Mouse (Mus musculus) forebrain, embryonic 11.5 days (tissue): ENCODE data around the gene Vasn. TPM values are rescaled to one million over a fixed set of nuclear protein-coding genes. Genes with fewer than 3 reads are reported as not detected.

Source experiments
- ATAC-seq: fragments of 200-750 bp; cut with Nextera tagmentation; replicated peaks from 2 replicates; pipeline ENCODE4 v1.8.0; 2017; ENCODE audit warnings: moderate TSS enrichment; ENCODE audit not compliant: low FRiP score
- DNase-seq: peaks from one replicate; pipeline ENCODE4 v3.0.0-alpha.2; 2017; ENCODE audit warnings: low spot score
- H3K27ac ChIP-seq: fragments of 300-500 bp; sonication (generic); 2 replicates; pipeline ENCODE4 v1.5.1; 2014; ENCODE audit warnings: low read depth, low read length
- H3K27me3 ChIP-seq: fragments of 300-500 bp; sonication (generic); 2 replicates; pipeline ENCODE4 v1.6.1; 2014; ENCODE audit warnings: mild to moderate bottlenecking, low read length, mixed read lengths; ENCODE audit not compliant: control insufficient read depth, insufficient read depth
- H3K36me3 ChIP-seq: fragments of 300-500 bp; sonication (generic); 2 replicates; pipeline ENCODE4 v1.6.1; 2014; ENCODE audit warnings: mild to moderate bottlenecking, low read length, moderate library complexity, mixed read lengths; ENCODE audit not compliant: control insufficient read depth, insufficient read depth
- H3K4me1 ChIP-seq: fragments of 300-500 bp; sonication (generic); replicated peaks from 2 replicates; pipeline ENCODE4 v1.6.1; 2014; ENCODE audit warnings: low read length, mixed read lengths; ENCODE audit not compliant: control insufficient read depth, insufficient read depth
- H3K4me2 ChIP-seq: fragments of 300-500 bp; sonication (generic); 2 replicates; pipeline ENCODE4 v1.6.1; 2014; ENCODE audit warnings: low read depth, mild to moderate bottlenecking, low read length, moderate library complexity, mixed read lengths; ENCODE audit not compliant: severe bottlenecking
- H3K4me3 ChIP-seq: fragments of 300-500 bp; sonication (generic); 2 replicates; pipeline ENCODE4 v1.5.1; 2014; ENCODE audit warnings: low read depth, low read length
- H3K9ac ChIP-seq: fragments of 300-500 bp; sonication (generic); 2 replicates; pipeline ENCODE4 v1.6.1; 2014; ENCODE audit warnings: low read length
- H3K9me3 ChIP-seq: fragments of 300-500 bp; sonication (generic); 2 replicates; pipeline ENCODE4 v1.6.1; 2016; ENCODE audit warnings: low read length, mixed read lengths; ENCODE audit not compliant: control insufficient read depth
- WGBS: fragments of 180-500 bp; shearing (Covaris S2); extraction: QIAGEN DNeasy Blood & Tissue Kit; methylation state at CpG from one replicate; pipeline ENCODE4 v1.1.7; 2014; 5-methylcytosine and 5-hydroxymethylcytosine counted together
- polyA plus RNA-seq: library from polyadenylated mRNA; unstranded; fragments of >200 nt; fragmentation: Nextera tagmentation; extraction: Ambion mirVana; gene quantifications from 2 replicates; pipeline ENCODE4 v1.2.1, GENCODE M21; 2014

Vasn gene
- polyA plus RNA-seq, 1 experiment from 2014 or later = 7.6 TPM

DNA sequence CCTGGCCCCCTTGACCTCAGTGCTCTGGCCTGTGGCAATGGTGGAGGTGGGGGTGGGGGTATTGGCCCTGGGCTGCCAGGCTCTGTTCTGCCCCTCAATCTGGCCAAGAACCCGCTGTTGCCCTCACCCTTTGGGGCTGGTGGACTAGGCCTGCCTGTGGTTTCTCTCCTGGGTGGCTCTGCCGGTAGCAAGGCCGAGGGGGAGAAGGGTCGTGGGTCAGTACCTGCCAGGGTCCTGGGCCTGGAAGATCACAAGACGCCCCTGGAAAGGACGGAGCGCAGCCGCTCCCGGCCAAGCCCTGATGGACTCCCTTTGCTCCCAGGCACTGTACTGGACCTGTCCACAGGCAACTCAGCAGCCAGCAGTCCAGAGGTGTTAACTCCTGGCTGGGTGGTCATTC is 26.0 kb upstream of the Vasn start:
- Histone ChIP-seq H3K4me3 (no peak overlapping the region), H3K4me1 (no peaks in the 10 kb centered on the region), H3K4me2 (no peak overlapping the region), H3K27ac (no peak overlapping the region), H3K9ac (no peak overlapping the region), H3K9me3 (no peaks in the 10 kb centered on the region), H3K36me3 (peaks cover 13% of the 10 kb centered on the region), H3K27me3 (no peaks in the 10 kb centered on the region)
- ATAC-seq (no peak), DNase-seq (peak; percentile 53)
- 89% methylated on average over 9 of the region's 9 CpGs for WGBS

DNA sequence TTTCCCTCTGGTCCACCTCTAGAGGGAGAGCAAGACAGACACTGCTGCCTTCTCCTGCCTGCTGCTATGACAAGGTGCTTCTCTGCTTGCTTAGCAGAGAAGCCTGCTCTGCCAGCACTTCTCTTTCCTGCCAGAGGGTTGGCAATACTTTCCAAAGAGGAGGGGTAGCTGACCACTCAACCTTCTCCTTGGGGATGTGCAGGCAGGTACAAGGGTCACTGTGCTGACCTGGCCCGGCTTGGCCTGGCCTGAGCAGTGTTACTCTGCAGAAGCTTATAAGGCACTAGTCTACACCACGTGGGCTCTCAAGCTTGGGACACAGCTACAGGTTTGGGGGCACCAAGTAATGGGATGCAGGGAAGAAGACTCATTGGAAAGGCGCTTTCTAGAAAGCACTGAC is 25.1 kb upstream of the Vasn start:
- WGBS = 86% methylated on average over 3 of the region's 3 CpGs

DNA sequence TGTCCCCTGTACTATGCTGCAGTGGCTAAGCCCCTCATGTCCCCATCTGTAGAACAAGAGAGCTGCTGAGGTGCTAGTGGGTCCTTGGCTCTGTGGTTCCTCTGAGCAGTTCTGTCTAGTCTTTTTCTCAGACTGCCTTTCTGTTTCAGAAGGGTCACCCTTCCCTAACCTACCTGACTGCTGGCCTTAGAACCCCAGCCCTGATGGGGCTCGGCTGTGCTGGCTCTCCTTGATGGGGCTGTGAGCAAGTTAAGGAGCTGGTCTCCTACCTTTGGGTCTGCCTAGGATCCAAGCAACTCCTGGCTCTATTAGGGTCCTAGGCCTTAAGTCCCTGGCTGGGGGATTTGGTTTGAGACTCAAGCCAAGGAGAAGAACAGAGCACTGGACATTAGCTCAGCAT is 24.4 kb upstream of the Vasn start:
- Histone ChIP-seq H3K36me3 (peaks cover 13% of the 10 kb centered on the region), H3K27me3 (no peaks in the 10 kb centered on the region), H3K4me3 (no peak overlapping the region), H3K9ac (no peak overlapping the region), H3K4me1 (no peaks in the 10 kb centered on the region), H3K27ac (no peak overlapping the region), H3K9me3 (no peaks in the 10 kb centered on the region), H3K4me2 (no peak overlapping the region)
- no peak for DNase-seq
- 95% methylated on average over 1 of the region's 1 CpGs for WGBS
- no peak for ATAC-seq

More for the DNA sequence above, 25.1 kb upstream of the Vasn start:
- no peak for ATAC-seq
- Histone ChIP-seq H3K36me3 (peaks cover 13% of the 10 kb centered on the region), H3K4me1 (no peaks in the 10 kb centered on the region), H3K4me2 (no peak overlapping the region), H3K4me3 (no peak overlapping the region), H3K9me3 (no peaks in the 10 kb centered on the region), H3K27ac (no peak overlapping the region), H3K9ac (no peak overlapping the region), H3K27me3 (no peaks in the 10 kb centered on the region)
- no peak for DNase-seq

GRCm38 (mm10) chr16:4616829-4617228 is 22.9 kb upstream of the Vasn start:
- H3K27me3 ChIP-seq = no peaks in the 10 kb centered on the region
- peaks cover 13% of the 10 kb centered on the region for H3K36me3 ChIP-seq
- 89% methylated on average over 4 of the region's 4 CpGs for WGBS
- no peaks in the 10 kb centered on the region for H3K9me3 ChIP-seq
- DNase-seq (no peak), ATAC-seq (no peak)
- H3K4me1 ChIP-seq = no peaks in the 10 kb centered on the region
- no peak overlapping the region for H3K4me2 ChIP-seq
- H3K27ac ChIP-seq = no peak overlapping the region
- no peak overlapping the region for H3K4me3 ChIP-seq
- H3K9ac ChIP-seq = no peak overlapping the region

GRCm38 (mm10) chr16:4624074-4624473 is 15.7 kb upstream of the Vasn start:
- H3K27ac ChIP-seq = peak overlapping the region; percentile 37; the same call in 1 of the 2 replicates
- peak overlapping the region; percentile 75 for H3K4me2 ChIP-seq
- H3K9me3 ChIP-seq = no peaks in the 10 kb centered on the region
- no peak for ATAC-seq
- H3K9ac ChIP-seq = peak overlapping the region; percentile 80
- H3K4me3 ChIP-seq = peak overlapping the region; percentile 73
- H3K4me1 ChIP-seq = peaks cover 6% of the 10 kb centered on the region; the same call in 1 of the 2 replicates
- no peaks in the 10 kb centered on the region for H3K27me3 ChIP-seq
- no peak for DNase-seq
- 17% methylated on average over 9 of the region's 9 CpGs for WGBS
- no peaks in the 10 kb centered on the region for H3K36me3 ChIP-seq

DNA sequence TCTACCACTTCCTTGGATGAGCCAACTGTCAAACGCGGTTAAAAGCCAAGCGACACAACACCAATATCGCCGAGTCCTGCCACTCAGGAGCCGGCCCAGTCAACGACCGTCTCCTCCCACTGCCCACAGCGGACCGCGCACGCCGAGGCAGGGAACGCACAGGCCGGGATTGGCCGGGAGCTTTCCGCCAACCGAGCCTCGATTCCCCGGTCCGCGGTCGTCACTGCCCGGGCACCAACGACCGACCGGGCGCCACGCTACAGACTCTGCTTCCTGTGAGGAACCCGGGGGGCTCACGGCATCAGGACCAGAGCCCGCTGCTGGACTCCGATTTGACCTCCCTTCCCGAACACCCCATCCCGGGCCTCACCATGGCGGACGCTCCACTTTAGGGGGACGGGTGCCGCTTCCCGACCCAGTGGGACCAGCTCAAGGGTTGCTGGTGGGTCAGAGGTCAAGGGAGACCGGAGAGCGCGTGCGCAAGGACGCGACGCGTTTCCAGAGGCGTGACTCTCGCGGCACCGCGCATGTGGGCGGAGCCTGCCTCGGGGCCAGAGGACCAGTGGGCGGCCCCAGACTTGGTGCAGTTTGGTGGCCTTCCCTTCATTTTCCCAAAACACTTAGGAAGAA is 15.1 kb upstream of the Vasn start, which contains the start of gene Pam16:
Pam16 (minus strand) TSS at position 508 of the 630 bp plus-strand sequence.
- ATAC-seq (peak; percentile 94), DNase-seq (peak; percentile 95)
- H3K36me3 ChIP-seq = no peaks in the 10 kb centered on the region
- peaks cover 6% of the 10 kb centered on the region; the same call in 1 of the 2 replicates for H3K4me1 ChIP-seq
- H3K4me3 ChIP-seq = peak within 1 kb of the TSS; percentile 73
- no peaks in the 10 kb centered on the region for H3K9me3 ChIP-seq
- peak within 1 kb of the TSS; percentile 80 for H3K9ac ChIP-seq
- under 1% methylated on average over 56 of the region's 56 CpGs for WGBS
- H3K27ac ChIP-seq = peak within 1 kb of the TSS; percentile 37; the same call in 1 of the 2 replicates
- no peaks in the 10 kb centered on the region for H3K27me3 ChIP-seq
- peak within 1 kb of the TSS; percentile 75 for H3K4me2 ChIP-seq

- Histone ChIP-seq H3K4me1 (peaks cover 6% of the 10 kb centered on the region; the same call in 1 of the 2 replicates), H3K9me3 (no peaks in the 10 kb centered on the region), H3K4me2 (no peak overlapping the region), H3K36me3 (no peaks in the 10 kb centered on the region), H3K9ac (no peak overlapping the region), H3K4me3 (no peak overlapping the region), H3K27ac (no peak overlapping the region), H3K27me3 (no peaks in the 10 kb centered on the region)
- 86% methylated on average over 6 of the region's 6 CpGs for WGBS
- DNase-seq (no peak), ATAC-seq (no peak)
Measured at GRCm38 (mm10) chr16:4627105-4627504, 12.6 kb upstream of the Vasn start.

GRCm38 (mm10) chr16:4628898-4629419 is 10.8 kb upstream of the Vasn start:
- ATAC-seq = no peak
- no peak overlapping the region for H3K4me2 ChIP-seq
- no peak overlapping the region for H3K27ac ChIP-seq
- DNase-seq = no peak
- H3K27me3 ChIP-seq = no peaks in the 10 kb centered on the region
- no peaks in the 10 kb centered on the region for H3K9me3 ChIP-seq
- no peaks in the 10 kb centered on the region for H3K36me3 ChIP-seq
- WGBS = 92% methylated on average over 9 of the region's 9 CpGs
- no peak overlapping the region for H3K4me3 ChIP-seq
- H3K9ac ChIP-seq = no peak overlapping the region
- peaks cover 2% of the 10 kb centered on the region; the same call in 1 of the 2 replicates for H3K4me1 ChIP-seq

- H3K9me3 ChIP-seq = no peaks in the 10 kb centered on the region
- no peak overlapping the region for H3K4me2 ChIP-seq
- no peak overlapping the region for H3K9ac ChIP-seq
- H3K4me3 ChIP-seq = no peak overlapping the region
- WGBS = 26% methylated on average over 6 of the region's 6 CpGs
- H3K27me3 ChIP-seq = no peaks in the 10 kb centered on the region
- DNase-seq (peak; percentile 91), ATAC-seq (peak; percentile 59; the same call in 1 of the 2 replicates)
- H3K36me3 ChIP-seq = no peaks in the 10 kb centered on the region
- H3K4me1 ChIP-seq = peaks cover 2% of the 10 kb centered on the region; the same call in 1 of the 2 replicates
- no peak overlapping the region for H3K27ac ChIP-seq
Measured at GRCm38 (mm10) chr16:4629950-4630349, 9.8 kb upstream of the Vasn start.
